ENCODE assay signal across 24 mouse cellular contexts in the genomic region with DNA sequence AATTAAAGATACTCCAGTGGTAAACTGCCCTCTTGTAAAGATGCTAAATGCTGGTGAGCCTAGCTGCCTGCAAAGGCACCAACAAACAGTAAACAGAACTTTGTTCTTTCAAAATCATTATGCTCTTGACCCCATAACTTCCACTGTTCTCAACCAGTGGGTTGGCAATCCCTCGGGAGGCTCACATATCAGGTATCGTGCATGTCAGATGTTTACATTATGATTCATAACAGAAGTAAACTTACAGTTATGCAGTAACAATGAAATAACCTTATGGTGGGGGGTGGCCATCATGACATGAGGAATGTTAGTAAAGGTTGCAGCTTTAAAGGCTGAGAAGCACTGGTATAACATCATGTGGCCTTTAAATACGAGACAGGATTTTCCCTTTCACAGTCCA.
"Had no signal": no experiment of that assay in that cellular context is flagged by ENCODE, and none has a peak within 500 bp of the region (broad histone marks: within the 10 kb centered on the region; RNA-seq: fewer than 3 reads in every experiment).

No protein-coding gene starts in this region.

- H3K4me3 ChIP-seq: gastrocnemius, adult 2 months; heart, embryonic 10.5 days; heart, embryonic 12.5 days; hindbrain, embryonic 13.5 days; hindbrain, embryonic 15.5 days; kidney, embryonic 15.5 days; limb, embryonic 13.5 days; limb, embryonic 15.5 days; liver, embryonic 12.5 days had no signal

- H3K27ac ChIP-seq: gastrocnemius, adult 2 months; heart, embryonic 10.5 days; hindbrain, embryonic 13.5 days; hindbrain, embryonic 15.5 days; hindbrain, postnatal 0 days; kidney, embryonic 15.5 days; kidney, postnatal 0 days; limb, embryonic 13.5 days; limb, embryonic 15.5 days; liver, embryonic 12.5 days had no signal

- DNase-seq: gastrocnemius, adult 2 months; gastrocnemius, postnatal 10 days; gastrocnemius, postnatal 25 days; heart, adult 18-20 months; heart, postnatal 10 days; kidney, adult 11 months; kidney, adult 2 months; kidney, adult 9 months; kidney, postnatal 14 days; kidney, postnatal 36 days; layer of hippocampus, adult 9-11 months; layer of hippocampus, postnatal 36 days; left cerebral cortex, postnatal 4 days had no signal

- H3K9me3 ChIP-seq: heart, embryonic 10.5 days; heart, embryonic 12.5 days; hindbrain, embryonic 13.5 days; hindbrain, embryonic 15.5 days; kidney, embryonic 15.5 days; limb, embryonic 13.5 days; limb, embryonic 15.5 days; liver, embryonic 12.5 days had no signal

- H3K27me3 ChIP-seq: heart, embryonic 12.5 days; hindbrain, embryonic 13.5 days; hindbrain, embryonic 15.5 days; kidney, embryonic 15.5 days; limb, embryonic 13.5 days; limb, embryonic 15.5 days; liver, embryonic 12.5 days had no signal

- H3K9ac ChIP-seq: heart, embryonic 12.5 days; hindbrain, embryonic 13.5 days; hindbrain, embryonic 15.5 days; kidney, embryonic 15.5 days; limb, embryonic 13.5 days; limb, embryonic 15.5 days; liver, embryonic 12.5 days had no signal

- H3K4me1 ChIP-seq: heart, embryonic 10.5 days; heart, embryonic 12.5 days; hindbrain, embryonic 13.5 days; hindbrain, embryonic 15.5 days; kidney, embryonic 15.5 days; limb, embryonic 13.5 days; limb, embryonic 15.5 days had no signal

- ATAC-seq: hindbrain, postnatal 0 days; intestine, embryonic 16.5 days; liver, embryonic 12.5 days had no signal

- H3K4me2 ChIP-seq: heart, embryonic 12.5 days; hindbrain, embryonic 13.5 days; hindbrain, embryonic 15.5 days; kidney, embryonic 15.5 days; limb, embryonic 13.5 days; limb, embryonic 15.5 days; liver, embryonic 12.5 days had no signal
